Mouse (Mus musculus) lung, postnatal 0 days (tissue): Measurements from ENCODE around the gene Rtn1.

Experiments
- CTCF ChIP-seq: IDR thresholded peaks from 2 replicates; pipeline ENCODE4 v1.5.1; 2016; ENCODE audit warnings: antibody characterized with exemption, mild to moderate bottlenecking
- EP300 ChIP-seq: IDR thresholded peaks from 2 replicates; pipeline ENCODE4 v1.6.1; 2016; ENCODE audit warnings: antibody characterized with exemption, mild to moderate bottlenecking, control low read depth

DNA sequence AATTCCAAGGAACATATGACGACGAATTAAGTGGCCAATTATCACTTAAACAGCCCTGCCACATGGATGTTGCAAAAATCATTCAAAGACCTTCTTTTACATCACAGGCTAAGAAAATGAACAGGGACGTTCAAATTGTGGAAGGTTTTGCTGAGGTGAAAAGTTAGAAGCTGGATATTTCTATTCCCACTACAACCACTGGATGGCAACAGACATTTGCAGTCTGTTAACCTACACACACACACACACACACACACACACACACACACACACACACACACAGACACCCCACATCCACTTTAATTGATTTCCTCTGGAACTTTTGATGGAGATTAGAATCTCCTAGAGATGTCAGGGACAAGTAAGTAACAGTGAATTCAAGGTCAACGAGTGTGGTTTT is 117.6 kb downstream of the Rtn1 start:
- TF ChIP-seq CTCF (no peak), EP300 (no peak)
